Mouse (Mus musculus) kidney, adult 2 months (tissue): ENCODE measurements at regions not wholly inside any gene's neighbourhood (a gene's known extent, or its start where the extent isn't known, plus 50 kb on each side); places are given as distances from the start of the nearest gene placed in this dataset.

Experiments used
- DNase-seq: peaks from one replicate; pipeline ENCODE4 v3.0.0; 2021
- H3K27ac ChIP-seq: fragments of 200-500 bp; 2 replicates; pipeline ENCODE4 v1.5.1; 2012; ENCODE audit warnings: low read depth, low read length, control low read depth, inconsistent platforms; ENCODE audit not compliant: insufficient read depth
- H3K27me3 ChIP-seq: fragments of 200-500 bp; replicated peaks from 2 replicates; pipeline ENCODE4 v1.6.1; 2012; ENCODE audit warnings: mild to moderate bottlenecking, moderate library complexity, low read length, inconsistent platforms; ENCODE audit not compliant: control insufficient read depth, insufficient read depth
- H3K36me3 ChIP-seq: fragments of 200-500 bp; 2 replicates; pipeline ENCODE4 v1.6.1; 2012; ENCODE audit warnings: mild to moderate bottlenecking, moderate library complexity, low read length, inconsistent platforms; ENCODE audit not compliant: control insufficient read depth, insufficient read depth
- H3K4me1 ChIP-seq: fragments of 200-500 bp; 2 replicates; pipeline ENCODE4 v1.6.1; 2011; ENCODE audit warnings: low read length; ENCODE audit not compliant: control insufficient read depth, insufficient read depth
- H3K4me3 ChIP-seq: fragments of 200-500 bp; 2 replicates; pipeline ENCODE4 v1.5.1; 2011; ENCODE audit warnings: mild to moderate bottlenecking, low read depth, low read length, control low read depth; ENCODE audit not compliant: insufficient read depth
- CTCF ChIP-seq: fragments of 200-500 bp; conservative IDR thresholded peaks from 2 replicates; pipeline ENCODE4 v1.5.1; 2011; ENCODE audit warnings: low read depth, mild to moderate bottlenecking, control low read depth, low read length, moderate library complexity, mixed read lengths; ENCODE audit not compliant: insufficient read depth, insufficient read length
- POLR2A ChIP-seq: fragments of 200-500 bp; IDR thresholded peaks from one replicate; pipeline ENCODE4 v1.6.1; 2011; ENCODE audit warnings: low read depth, low read length, control low read depth
- WGBS: fragments of 180-500 bp; shearing (Covaris S2); methylation state at CpG from one replicate; pipeline ENCODE4 v1.1.7; 2018; 5-methylcytosine and 5-hydroxymethylcytosine counted together

DNA sequence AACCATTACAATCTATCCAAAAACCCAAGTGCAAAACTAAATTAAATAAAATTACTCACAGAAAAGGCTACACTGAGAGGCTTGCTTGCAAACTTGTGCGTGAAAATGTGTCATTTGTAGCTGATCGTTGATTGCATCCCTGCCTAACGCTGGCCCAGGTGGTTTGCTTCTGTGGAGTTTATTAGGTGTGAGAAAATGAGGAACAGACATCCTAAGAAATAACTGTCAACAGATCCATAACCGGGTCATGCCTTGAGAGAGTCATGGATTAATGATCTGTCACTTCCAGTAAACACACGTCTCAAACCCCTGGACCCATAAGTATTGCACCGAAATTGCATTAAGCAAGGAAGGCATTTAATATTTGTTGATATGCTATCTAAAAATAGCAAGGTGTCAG, 73.4 kb upstream of the Tmem18 start:
- Histone ChIP-seq H3K36me3 (no peaks in the 10 kb centered on the region), H3K27me3 (no peaks in the 10 kb centered on the region), H3K4me3 (no peak overlapping the region), H3K4me1 (no peaks in the 10 kb centered on the region), H3K27ac (no peak overlapping the region)
- TF ChIP-seq POLR2A (no peak), CTCF (no peak)
- DNase-seq, result no peak
- WGBS, result 47% methylated on average over 6 of the region's 6 CpGs

DNA sequence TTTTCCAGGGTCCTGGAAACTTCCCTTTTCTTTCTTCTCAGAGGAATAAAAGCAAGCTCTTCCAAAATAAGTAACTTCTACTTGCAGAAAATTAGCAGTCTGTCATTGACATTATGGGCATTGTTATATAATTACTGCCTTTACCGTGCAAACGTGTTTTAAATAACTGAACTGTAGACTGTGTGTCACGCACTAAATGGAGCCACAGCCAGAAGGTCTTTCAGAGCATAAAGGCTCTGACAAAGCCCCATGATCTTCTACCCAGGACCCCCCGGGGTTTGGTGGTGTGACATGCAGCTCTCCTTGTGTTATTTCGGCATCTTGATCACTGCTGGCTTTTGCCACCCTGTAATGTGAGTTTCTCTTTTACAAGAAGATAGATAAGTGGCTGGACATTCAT, 100.9 kb upstream of the Tmem18 start:
- Histone ChIP-seq H3K4me3 (no peak overlapping the region), H3K27me3 (no peaks in the 10 kb centered on the region), H3K4me1 (no peaks in the 10 kb centered on the region), H3K36me3 (no peaks in the 10 kb centered on the region), H3K27ac (no peak overlapping the region)
- WGBS, result 73% methylated on average over 5 of the region's 5 CpGs
- TF ChIP-seq POLR2A, result no peak
- no peak for TF ChIP-seq CTCF
- DNase-seq, result no peak

DNA sequence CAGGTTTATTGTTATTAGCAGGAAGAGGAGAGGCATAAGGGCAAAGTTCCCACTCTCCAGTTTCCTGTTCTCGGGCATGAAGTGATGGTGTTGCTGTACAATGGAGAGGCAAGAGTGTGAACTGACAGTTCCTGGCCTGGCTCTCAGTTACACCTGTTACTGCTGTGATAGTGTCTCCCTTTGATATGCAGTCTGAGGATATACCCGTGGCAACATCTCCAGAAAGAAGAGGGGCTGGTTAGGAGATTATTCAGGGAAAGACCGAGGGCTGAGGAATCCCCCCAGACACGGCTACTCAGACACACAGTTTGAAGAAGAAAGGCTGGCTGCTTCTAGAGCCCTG, 100.3 kb upstream of the Sntg2 start:
- Histone ChIP-seq H3K4me3 (no peak overlapping the region), H3K36me3 (no peaks in the 10 kb centered on the region), H3K4me1 (no peaks in the 10 kb centered on the region), H3K27me3 (no peaks in the 10 kb centered on the region), H3K27ac (no peak overlapping the region)
- no peak for DNase-seq
- WGBS, result 46% methylated on average over 4 of the region's 4 CpGs
- no peak for TF ChIP-seq POLR2A
- TF ChIP-seq CTCF, result no peak

DNA sequence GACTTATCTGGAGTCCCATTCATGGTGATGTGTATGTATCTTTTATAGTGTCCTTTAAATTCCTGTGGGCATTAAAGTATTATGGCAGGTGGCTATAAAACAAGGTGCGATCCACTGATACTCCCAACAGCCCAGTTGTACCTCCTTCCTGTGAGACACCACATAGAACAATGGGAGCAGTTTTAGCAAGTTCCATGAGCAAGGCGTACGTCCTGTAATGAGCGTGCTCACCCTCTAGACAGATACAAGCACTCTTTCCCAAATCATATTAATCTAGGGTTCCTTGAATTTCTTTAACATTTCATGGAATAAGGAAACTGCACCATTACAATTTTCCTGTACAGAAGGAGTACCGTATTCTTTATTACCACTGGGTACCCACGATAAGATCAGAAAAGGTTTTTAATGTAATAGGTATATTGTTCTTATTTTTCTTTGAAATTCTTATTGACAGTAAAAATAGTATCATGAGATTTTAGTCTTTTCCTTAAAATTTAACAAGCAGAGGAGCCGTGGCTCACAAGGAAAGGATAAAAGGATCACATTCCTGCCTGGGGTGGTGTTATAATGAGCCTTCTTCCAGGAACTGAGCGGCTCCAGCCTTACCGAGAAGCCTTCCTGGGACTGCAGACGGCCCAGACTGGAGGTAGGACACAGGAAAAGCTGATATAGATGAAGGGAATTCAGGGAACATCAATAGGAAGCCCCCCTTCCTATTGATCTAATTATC, 99.7 kb upstream of the Sntg2 start:
- H3K36me3 ChIP-seq, result no peaks in the 10 kb centered on the region
- DNase-seq, result peak; percentile 12
- no peak for TF ChIP-seq CTCF
- TF ChIP-seq POLR2A, result no peak
- H3K27me3 ChIP-seq, result no peaks in the 10 kb centered on the region
- no peak overlapping the region for H3K4me3 ChIP-seq
- no peak overlapping the region for H3K27ac ChIP-seq
- 63% methylated on average over 10 of the region's 10 CpGs for WGBS
- H3K4me1 ChIP-seq, result no peaks in the 10 kb centered on the region

DNA sequence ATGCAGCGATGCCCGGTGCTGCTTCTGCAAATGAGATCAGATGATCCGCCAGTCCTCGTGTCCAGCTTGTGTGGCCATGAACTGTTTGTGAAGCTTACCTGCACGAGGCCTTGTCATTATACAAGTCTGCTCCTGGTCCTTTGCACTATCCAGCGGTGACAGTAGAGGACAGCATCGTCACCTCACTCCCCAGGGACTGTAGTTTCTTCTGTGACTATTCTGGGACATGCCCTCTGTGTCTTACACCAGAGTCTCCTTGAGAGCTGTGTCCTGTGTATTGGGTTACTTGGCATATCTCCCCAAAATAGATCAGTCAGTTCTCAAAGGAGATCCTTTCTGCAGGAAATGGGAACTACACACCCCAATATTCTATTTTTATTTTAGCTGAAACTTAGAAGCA, 94.0 kb upstream of the Sntg2 start:
- no peak overlapping the region for H3K27ac ChIP-seq
- H3K4me3 ChIP-seq, result no peak overlapping the region
- no peaks in the 10 kb centered on the region for H3K36me3 ChIP-seq
- TF ChIP-seq CTCF, result no peak
- no peak for TF ChIP-seq POLR2A
- 82% methylated on average over 7 of the region's 7 CpGs for whole genome bisulfite sequencing
- DNase-seq, result no peak
- no peaks in the 10 kb centered on the region for H3K4me1 ChIP-seq
- no peaks in the 10 kb centered on the region for H3K27me3 ChIP-seq

DNA sequence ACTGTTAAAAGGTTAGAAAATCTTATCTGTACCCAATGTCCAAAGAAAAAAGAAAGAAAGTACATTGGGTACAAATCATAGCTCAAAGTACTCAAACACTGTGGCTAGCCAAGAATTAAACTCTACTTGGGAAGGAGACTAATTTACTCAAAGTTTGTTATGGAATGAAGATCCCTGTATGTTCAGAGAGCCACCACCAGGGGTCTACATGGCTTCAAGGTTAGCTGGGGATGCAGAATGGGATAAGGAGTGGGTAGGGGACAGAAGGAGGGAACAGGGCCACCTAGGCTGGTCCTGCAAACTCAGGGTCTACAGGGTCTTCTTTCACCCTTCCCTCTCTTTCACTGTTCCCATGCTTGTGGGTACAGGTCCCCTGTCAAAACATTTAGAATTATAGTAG, 77.4 kb upstream of the Sntg2 start:
- H3K27me3 ChIP-seq, result no peaks in the 10 kb centered on the region
- no peak overlapping the region for H3K27ac ChIP-seq
- H3K4me3 ChIP-seq, result no peak overlapping the region
- TF ChIP-seq CTCF, result no peak
- TF ChIP-seq POLR2A, result no peak
- H3K36me3 ChIP-seq, result no peaks in the 10 kb centered on the region
- no peaks in the 10 kb centered on the region for H3K4me1 ChIP-seq
- DNase-seq, result no peak

DNA sequence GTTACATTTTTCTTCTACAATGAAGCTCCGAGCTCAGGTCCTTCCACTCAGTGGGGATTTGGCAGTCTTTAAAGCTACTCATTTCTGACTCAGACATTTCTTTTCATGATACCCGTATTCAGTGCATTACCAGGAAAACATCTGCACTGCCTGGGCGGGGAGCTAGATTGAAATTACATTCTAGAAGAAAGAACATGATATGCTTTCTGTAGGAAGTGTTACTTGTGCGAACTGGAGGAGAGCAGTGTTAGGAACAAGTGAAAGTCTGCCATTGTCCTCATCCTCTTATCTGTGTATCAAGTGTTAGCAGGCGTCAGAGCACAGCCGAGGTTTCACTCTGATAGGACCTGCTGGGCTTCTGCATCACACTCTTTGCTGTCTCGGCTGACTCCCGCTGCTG, 61.7 kb upstream of the Sntg2 start:
- H3K27me3 ChIP-seq, result no peaks in the 10 kb centered on the region
- WGBS, result 70% methylated on average over 8 of the region's 8 CpGs
- H3K4me3 ChIP-seq, result no peak overlapping the region
- H3K4me1 ChIP-seq, result no peaks in the 10 kb centered on the region
- H3K36me3 ChIP-seq, result no peaks in the 10 kb centered on the region
- H3K27ac ChIP-seq, result no peak overlapping the region
- no peak for TF ChIP-seq POLR2A
- TF ChIP-seq CTCF, result no peak
- DNase-seq, result no peak

DNA sequence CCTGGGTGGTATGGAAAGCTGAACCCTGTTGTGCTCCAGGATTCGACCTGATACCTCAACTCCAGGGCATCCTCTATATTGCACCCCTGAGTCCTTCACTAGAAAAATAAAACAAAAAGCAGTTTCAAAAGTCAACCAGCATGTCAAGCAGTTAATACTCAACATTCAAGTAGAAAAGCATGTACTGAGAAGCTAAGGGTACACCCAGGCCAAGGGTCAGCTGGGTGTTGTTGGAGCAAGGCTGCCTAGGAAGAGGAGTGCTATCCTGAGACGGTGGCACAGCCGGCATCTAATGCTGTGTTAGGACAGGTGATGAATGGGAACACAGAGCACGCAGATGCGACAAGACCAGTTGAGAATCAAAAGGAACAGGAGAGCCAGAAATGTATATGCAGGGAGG, 59.7 kb upstream of the Sntg2 start:
- no peaks in the 10 kb centered on the region for H3K4me1 ChIP-seq
- no peaks in the 10 kb centered on the region for H3K36me3 ChIP-seq
- peak; percentile 67 for DNase-seq
- TF ChIP-seq CTCF (no peak), POLR2A (no peak)
- H3K27me3 ChIP-seq, result no peaks in the 10 kb centered on the region
- H3K27ac ChIP-seq, result no peak overlapping the region
- H3K4me3 ChIP-seq, result no peak overlapping the region
- 60% methylated on average over 5 of the region's 5 CpGs for WGBS
